Mouse (Mus musculus) mesoderm, embryonic 11.5 days (tissue): Measurements from ENCODE around the gene Zfp827.
"Not testable (repeated sequence)": the region's sequence is repeated elsewhere in the genome, so short reads cannot be mapped to it uniquely, and the experiment has no call there.

ENCODE experiments used
- DNase-seq: peaks from one replicate; pipeline ENCODE4 v3.0.0-alpha.2; 2012; ENCODE audit warnings: low read depth, low spot score

Gene Zfp827

DNA sequence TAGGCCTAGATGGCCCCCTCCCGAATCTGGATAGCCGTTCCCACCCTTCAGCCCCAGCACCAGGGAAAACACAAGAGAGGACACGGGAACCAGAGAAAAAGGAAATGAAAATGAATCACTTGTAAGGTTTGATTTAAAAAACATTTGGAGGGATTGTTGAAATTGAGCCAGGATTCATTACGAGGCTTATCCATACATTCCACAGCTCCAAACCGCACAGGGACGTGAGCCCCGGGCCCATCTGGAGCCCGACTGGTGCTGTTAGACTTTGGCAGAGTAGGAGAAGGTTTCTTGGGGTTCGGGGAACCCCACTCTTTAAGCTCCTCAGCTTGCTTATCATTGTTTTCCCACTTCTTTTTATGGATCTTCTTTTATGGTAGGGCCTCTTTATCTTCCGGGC is 76.9 kb downstream of the Zfp827 start:
- no peak for DNase-seq

DNA sequence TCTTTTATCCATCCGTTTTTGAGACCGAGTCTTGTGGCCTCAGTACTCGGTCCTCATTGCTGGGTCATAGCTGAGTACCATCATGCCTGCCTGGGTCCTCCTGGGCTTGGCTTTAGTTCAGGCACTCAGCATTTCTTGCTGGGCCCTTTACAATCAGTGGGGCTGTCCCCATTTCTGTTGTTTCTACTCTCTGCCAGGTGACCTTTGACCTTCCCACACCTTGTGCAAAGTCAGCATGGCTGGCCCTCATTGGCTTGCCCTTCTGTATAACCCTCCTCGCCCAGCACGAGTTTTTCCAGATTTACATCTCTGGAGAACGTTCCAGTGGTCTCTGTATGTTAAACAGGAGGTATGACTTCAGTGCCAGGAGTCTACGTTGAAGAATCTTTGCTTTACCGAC is 83.2 kb downstream of the Zfp827 start:
- no peak for DNase-seq

DNA sequence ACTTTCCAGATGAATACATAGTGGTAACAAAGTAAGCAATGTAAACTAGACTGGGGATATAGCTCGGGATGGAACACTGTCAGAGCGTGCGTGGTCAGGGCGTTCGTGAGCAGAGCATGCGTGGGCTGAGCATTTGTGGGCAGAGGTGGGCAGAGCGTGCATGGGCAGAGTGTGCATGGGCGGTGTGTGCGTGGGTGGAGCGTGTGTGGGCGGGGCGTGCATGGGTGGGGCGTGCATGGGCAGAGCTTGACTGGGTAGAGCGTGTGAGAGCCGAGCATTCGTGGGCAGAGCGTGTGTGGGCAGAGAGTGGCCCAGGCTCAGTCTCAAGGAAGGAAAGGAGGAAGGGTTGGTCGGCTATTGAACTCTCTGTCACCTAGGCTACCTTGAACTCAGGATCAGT is 84.2 kb downstream of the Zfp827 start:
- DNase-seq: no peak

GRCm38 (mm10) chr8:79113533-79113932 is 85.3 kb downstream of the Zfp827 start:
- DNase-seq: no peak

DNA sequence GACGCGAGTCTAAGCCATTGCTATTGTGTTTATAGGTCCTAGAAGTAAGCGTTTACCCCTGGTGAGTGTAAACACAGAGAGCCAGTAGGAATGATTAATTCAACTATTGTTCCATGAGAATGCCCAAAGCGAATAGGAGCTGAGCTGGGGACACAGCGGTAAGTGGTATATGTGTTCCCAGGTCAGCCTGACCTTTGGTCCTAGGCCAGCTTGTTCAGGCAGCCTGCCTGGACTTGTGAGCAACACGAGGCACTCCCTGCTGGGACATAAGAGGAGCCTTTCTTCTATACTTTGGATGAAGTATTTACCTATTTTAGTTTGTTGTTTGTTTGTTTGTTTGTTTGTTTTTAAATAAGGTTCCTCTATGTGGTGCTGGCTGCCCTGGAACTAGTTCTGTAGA is 86.3 kb downstream of the Zfp827 start:
- no peak for DNase-seq

GRCm38 (mm10) chr8:79116436-79116835 is 88.2 kb downstream of the Zfp827 start:
- DNase-seq: no peak

DNA sequence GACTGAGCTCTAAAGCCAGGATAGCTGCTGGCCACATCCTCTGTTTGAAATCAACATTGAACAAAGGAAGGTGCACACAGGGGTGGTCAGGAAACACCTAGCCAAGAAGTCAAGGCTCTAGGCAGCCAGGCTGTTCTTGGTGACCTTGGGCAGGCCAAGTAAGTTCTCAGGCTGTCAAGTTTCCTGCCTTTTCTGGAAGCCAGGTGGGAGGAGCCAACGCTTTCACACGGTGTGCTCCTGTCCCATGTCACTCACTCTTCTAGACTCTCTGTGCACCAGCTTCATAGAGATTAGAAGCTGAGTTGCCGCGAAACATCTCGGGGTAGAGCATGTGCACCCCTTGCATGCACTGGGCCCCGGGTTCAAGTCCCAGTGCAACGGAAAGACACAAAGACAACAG is 89.5 kb downstream of the Zfp827 start:
- DNase-seq: no peak

GRCm38 (mm10) chr8:79121614-79122013 is 93.4 kb downstream of the Zfp827 start:
- DNase-seq: no peak

DNA sequence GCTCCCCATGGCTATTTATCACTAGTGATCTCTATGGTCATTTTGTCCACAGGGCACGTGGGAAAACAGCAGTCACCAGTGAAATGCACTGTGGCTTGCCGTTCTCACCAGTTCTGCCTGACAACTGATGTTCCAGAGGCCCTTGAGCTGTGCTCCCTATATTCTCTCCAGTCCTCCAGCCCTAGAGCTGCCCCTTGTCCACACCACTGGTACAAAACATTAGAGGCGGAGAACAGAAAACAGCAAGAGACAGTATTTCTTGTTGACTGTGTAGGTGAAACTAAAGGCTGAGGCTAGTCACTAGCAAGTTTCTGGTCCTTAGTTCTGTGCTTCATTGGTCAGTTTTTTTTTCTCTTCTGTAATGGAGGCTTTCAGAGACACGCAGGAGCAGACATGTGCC is 96.0 kb downstream of the Zfp827 start:
- no peak for DNase-seq

DNA sequence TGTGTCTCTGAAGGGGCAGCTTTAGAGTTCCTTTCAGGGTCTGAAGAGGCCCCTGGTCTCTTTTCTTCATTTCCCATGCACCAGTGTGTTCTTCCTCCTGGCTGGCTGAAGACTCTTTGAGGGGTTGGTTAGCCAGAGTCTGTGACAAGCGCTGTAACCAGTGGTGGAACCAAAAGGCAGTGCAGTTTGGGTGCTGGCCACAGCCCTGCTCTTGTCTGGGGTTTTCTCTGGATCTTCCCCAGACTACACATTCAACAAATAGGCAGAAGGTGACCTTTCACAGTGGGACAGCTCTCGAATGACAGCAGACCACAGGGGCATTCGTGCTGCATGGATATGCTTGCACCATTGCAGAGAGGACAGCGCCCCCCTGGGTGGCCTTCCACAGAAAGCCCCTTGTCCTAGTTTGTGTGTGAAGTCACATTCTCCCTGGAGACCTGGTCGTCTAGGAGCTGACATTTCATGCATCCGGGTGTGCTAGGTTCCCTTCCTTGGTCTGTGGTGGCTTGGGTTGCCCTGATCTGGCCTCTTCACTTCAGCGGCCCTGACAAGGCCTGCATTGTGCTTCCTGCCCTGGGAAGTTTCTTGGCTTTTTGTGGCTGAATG is 99.1 kb downstream of the Zfp827 start:
- no peak for DNase-seq

DNA sequence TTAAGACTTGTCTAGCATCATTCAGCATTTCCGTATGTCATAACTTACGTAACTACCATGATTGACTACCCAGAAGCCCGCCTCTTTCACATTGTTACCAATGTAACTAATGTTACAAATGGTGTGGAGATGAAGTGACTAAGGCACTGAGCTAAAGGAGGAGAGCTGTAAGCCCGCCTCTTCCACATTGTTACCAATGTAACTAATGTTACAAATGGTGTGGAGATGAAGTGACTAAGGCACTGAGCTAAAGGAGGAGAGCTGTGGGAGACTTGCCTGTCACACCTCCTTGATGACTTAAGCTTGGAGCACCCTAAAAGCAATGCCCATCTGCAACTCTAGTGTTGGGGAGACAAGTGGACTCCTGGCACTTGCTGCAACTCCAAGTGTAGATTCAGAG is 100.3 kb downstream of the Zfp827 start:
- not testable (repeated sequence) for DNase-seq

- DNase-seq: no peak
Observed at GRCm38 (mm10) chr8:79139614-79140013, 111.4 kb downstream of the Zfp827 start.

- DNase-seq: no peak
Observed at GRCm38 (mm10) chr8:79140981-79141380, 112.7 kb downstream of the Zfp827 start.

DNA sequence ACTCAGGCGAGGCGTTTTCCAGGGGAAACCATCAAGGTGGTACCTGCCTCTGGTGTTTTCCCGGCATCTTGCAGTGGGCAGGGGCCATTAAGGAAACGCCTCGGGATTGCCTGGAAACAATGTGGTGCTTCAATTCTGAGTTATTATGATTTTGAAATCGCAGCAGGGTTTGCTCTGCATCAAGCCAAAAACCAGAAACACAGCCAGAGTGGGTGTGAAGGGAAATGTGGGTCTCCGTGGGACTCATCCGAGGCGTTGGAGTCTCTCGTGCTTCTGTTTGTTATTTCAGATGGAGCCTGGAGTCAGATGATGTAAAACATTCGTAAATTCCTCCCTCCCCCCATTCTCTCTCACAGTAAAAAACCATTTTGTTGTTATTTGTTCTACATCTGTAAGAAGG is 113.4 kb downstream of the Zfp827 start:
- no peak for DNase-seq

GRCm38 (mm10) chr8:79143729-79144128 is 115.5 kb downstream of the Zfp827 start:
- DNase-seq: no peak

GRCm38 (mm10) chr8:79145210-79145609 is 117.0 kb downstream of the Zfp827 start:
- no peak for DNase-seq

DNA sequence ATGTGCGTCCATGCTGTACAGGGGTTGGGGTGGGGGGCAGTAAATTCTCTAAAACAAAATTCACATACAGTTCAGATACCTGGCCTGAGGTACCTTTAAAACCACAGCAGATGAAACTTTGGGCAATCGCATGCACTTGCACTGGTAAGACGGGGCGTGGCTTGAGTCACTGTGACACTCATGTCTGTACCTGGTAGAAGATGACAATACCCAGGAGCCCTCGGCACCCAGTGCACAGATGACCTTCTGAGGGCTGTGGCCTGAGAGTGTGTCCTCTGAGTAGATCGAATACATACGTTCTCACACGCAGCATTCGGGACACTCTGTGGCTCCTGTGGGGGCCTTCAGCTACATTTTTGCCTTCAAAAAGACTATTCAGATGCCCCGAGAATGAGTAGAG is 117.4 kb downstream of the Zfp827 start:
- DNase-seq: no peak

- no peak for DNase-seq
Observed at GRCm38 (mm10) chr8:79148799-79149198, 120.6 kb downstream of the Zfp827 start.

DNA sequence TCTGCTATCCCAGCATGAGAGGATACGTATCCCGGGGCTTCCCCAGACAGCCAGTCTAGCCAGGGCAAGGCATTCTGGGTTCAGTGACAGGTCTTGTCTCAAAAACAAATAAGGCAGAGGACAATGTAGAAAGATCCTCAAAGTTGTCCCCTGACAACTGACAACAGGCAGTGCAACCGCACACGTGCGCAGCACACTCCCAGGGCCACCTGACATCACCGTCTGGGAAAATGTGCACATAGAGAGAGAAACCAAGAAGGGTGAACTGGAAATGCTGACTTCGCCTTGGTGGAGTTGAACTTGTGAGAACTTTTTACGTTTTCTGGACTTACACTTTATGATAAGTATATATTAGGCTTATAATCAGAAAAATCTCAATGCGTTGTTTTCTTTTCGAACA is 121.6 kb downstream of the Zfp827 start:
- DNase-seq: no peak

DNA sequence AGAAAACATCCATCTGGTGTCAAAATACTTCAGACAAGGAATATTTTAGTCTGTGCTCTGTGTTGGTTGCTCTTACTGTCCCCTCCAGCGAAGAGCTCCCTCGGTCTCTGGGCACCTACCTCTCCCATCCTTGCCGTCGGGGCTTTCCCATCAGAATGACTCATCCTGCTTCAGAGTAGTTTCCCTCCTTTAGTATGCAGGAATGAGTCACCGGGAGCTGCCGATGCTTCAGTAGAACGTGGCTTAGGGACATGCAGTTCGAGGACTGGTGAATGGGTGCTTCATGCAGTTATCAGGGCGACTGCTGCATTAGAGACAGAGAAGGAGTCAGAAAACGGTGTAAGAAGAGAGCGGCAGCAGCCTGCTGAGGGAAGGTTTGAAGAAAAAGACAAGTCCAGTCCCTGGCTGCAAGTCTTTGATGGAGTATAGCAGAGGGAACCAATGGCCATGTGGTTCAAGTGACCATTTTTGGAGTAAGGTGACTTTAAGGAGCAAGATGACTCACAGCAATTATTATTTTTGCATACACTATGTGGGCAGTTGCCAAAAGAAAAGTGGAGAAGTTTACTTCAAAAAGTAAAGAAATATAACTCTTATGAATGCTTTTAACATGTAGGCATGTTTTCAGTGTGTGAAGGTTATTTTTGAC is 122.4 kb downstream of the Zfp827 start:
- no peak for DNase-seq

GRCm38 (mm10) chr8:79151644-79152043 is 123.4 kb downstream of the Zfp827 start:
- DNase-seq: no peak

DNA sequence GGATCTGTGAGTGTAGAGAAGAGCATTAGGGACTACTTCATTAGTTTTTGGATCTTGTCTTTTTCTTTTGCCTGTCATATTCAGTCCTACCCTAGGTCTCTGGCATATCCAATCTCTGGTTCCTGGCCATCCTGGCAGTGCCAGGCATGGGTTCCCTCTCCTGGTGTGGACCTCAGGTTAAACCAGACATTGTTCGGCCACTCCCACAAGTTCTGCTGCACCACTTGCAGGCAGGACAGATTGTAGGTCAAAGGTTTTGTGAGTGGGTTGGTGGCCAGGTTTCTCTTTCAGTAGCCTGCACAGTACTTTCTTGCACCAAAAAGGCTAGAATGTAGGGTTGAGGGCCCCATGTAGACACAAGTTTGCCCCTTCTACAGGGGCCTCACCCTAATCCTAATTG is 125.0 kb downstream of the Zfp827 start:
- DNase-seq: no peak

DNA sequence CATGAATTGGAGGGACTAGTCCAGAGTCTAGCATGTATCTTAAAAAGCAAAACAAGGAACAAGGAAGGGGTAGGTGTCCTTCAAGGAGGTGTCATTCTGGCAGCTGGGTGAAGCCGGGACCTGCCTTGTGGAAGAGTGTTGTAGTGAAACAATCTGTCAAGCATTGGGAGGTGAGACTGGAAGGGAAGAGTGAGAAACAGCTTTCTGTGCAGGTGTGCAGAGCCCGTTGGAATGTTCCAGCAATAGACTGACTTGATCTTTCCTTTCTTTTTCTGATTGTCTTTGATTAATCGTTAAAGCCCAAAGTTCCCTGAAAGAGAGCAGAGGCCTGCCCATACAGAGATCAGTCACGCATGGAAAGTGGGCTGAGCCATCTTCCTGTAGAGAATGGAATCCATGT is 125.4 kb downstream of the Zfp827 start:
- no peak for DNase-seq
